Mouse (Mus musculus): ENCODE measurements around the gene Kl. TPM values are rescaled to one million over a fixed set of nuclear protein-coding genes. Genes with fewer than 3 reads are reported as not detected.

Gene Kl
- polyA plus RNA-seq, 1 experiment from 2014 or later, result 0.20 TPM

DNA sequence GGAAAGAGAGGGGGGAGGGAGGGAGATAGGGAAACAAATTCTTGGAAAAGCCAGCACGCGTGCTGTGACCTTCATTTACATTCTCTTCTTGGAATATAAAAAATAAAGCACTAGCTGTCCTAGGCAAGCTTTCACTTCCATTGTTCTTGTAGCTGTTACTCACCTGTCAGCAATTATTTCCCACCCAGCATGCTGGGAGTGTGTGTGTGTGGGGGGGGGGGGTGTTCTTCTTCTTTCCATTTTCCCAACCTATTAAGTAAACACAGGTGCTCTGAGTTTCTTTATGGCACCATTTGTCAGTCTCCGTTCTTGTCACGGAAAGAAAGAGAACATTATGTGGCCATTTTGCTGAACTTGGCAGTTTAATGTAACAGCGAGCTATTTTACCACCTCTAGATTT, 66.6 kb downstream of the Kl start:
- H3K27me3 ChIP-seq, result no peaks in the 10 kb centered on the region
- 42% methylated on average over 5 of the region's 5 CpGs for WGBS
- H3K9ac ChIP-seq, result no peak overlapping the region
- no peak overlapping the region for H3K27ac ChIP-seq
- peaks cover 21% of the 10 kb centered on the region; the same call in 1 of the 2 replicates for H3K4me1 ChIP-seq
- 0 out of 2 replicates have a peak, but pooled peaks cover 3% of the 10 kb centered on the region for H3K9me3 ChIP-seq
- H3K4me2 ChIP-seq, result no peak overlapping the region
- ATAC-seq (ENCODE audit: borderline replicate concordance, extremely low read depth, low FRiP score, low TSS enrichment), result no peak
- no peak overlapping the region for H3K4me3 ChIP-seq
- H3K36me3 ChIP-seq, result no peaks in the 10 kb centered on the region

DNA sequence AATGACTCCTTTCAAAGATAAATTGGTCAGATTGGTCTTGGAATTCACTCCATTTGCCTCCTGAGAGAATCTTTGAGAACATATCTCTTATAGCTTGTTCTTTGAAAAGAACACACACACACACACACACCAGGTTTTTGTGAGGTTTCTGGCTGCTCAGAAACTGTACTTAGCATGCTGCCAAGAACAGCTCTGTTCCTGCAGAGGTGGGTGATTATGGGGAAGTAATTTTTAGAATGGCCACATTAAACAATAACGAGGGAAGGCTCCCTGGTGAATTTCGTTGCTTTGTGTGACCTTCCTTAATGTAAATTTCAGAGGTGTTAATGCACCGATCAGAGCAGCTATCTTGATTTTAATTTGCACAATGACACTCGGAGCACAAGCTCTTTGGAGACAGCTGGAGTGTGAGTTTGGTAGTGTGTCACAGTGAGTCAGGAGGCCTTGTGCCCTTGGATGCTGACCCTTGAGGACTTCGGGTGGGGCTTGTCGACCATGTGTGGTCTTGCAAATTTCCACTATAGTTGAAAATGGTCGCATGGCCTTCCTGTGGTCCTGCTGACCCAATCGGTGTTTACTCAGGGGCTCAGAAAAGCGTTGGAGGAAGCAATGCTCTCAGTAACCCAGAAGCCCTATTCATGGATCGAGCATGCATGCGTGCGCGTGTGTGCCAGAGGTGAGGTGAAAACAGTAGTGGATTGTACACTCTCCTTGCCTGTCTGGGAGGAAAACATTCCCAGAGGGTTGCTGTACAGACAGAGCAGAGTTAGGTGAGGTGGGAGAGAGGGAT, 67.8 kb downstream of the Kl start:
- Histone ChIP-seq H3K27me3 (no peaks in the 10 kb centered on the region), H3K36me3 (no peaks in the 10 kb centered on the region), H3K4me3 (no peak overlapping the region), H3K9me3 (no peaks in the 10 kb centered on the region), H3K27ac (0 out of 2 replicates have a peak overlapping the region, but pooled peaks have one; percentile 6), H3K4me2 (peak overlapping the region; percentile 13; the same call in 1 of the 2 replicates), H3K4me1 (peaks cover 21% of the 10 kb centered on the region; the same call in 1 of the 2 replicates), H3K9ac (no peak overlapping the region)
- ATAC-seq (ENCODE audit: borderline replicate concordance, extremely low read depth, low FRiP score, low TSS enrichment), result no peak
- 55% methylated on average over 13 of the region's 13 CpGs for WGBS

DNA sequence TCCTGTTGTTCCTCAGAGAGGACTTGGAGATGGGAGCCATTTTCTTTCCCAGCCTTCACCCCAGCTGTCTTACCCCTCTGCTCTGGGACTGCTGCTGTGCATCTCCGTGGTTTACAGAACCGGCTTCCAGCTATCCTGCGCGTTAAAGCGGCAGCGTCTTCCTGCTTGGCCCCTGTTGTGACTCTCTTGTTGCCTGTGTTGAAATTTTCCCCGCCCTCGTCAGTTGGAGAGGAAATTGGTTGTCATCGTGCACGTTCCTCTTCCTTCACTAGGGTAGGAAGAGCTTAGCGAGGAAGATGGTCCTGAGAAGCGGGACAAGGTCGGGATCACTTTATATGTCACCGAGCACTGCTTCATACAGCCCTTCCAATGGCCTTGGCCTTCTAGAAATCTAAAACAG, 68.4 kb downstream of the Kl start:
- no peaks in the 10 kb centered on the region for H3K27me3 ChIP-seq
- peak overlapping the region; percentile 13; the same call in 1 of the 2 replicates for H3K4me2 ChIP-seq
- H3K9ac ChIP-seq, result no peak overlapping the region
- WGBS, result 70% methylated on average over 14 of the region's 14 CpGs
- H3K9me3 ChIP-seq, result no peaks in the 10 kb centered on the region
- peaks cover 21% of the 10 kb centered on the region; the same call in 1 of the 2 replicates for H3K4me1 ChIP-seq
- no peaks in the 10 kb centered on the region for H3K36me3 ChIP-seq
- no peak overlapping the region for H3K4me3 ChIP-seq
- ATAC-seq (ENCODE audit: borderline replicate concordance, extremely low read depth, low FRiP score, low TSS enrichment), result no peak
- H3K27ac ChIP-seq, result 0 out of 2 replicates have a peak overlapping the region, but pooled peaks have one; percentile 6

DNA sequence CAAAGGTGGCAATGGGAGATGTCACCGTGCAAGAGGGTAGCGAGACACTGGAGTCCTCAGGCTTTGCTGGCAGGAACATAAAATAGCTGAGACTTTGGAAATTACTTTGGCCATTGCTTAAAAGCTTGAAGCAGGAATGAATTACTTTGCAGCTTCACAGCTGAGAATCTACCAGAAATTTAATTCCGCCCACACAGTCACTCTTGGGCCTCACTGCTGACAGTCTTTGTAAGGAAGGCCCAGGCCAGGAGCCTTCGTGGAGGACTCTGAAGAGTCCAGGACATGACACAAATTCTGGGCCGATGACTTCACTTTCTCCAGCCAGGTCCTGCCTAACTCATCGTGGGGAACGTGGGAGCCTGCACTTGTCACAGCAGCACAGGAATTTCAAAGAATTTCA, 69.6 kb downstream of the Kl start:
- no peak for ATAC-seq (ENCODE audit: borderline replicate concordance, extremely low read depth, low FRiP score, low TSS enrichment)
- Histone ChIP-seq H3K4me1 (peaks cover 22% of the 10 kb centered on the region; the same call in 1 of the 2 replicates), H3K27me3 (no peaks in the 10 kb centered on the region), H3K27ac (no peak overlapping the region), H3K9ac (no peak overlapping the region), H3K9me3 (no peaks in the 10 kb centered on the region), H3K4me2 (no peak overlapping the region), H3K4me3 (no peak overlapping the region), H3K36me3 (no peaks in the 10 kb centered on the region)
- WGBS, result 71% methylated on average over 7 of the region's 7 CpGs

DNA sequence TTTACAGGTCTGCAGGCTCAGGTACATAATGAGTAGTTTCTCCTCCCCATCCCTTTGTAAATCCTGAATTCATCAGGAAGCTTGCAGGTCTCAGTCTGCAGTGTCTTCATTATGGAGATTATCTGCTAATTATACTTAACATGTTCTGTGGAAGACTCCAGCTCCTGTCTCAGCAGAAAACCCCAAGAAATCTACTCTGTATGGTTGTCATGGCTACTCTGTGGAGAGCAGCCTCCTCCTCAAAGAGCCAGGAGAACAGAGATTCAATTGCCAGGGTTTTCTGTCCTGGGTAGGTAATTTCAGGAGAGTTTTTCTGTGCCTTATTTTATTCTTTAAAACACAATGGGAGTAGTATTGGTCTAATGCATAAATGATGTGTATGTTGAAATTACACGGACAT, 70.5 kb downstream of the Kl start:
- Histone ChIP-seq H3K9me3 (no peaks in the 10 kb centered on the region), H3K4me2 (peak overlapping the region; percentile 33; the same call in 1 of the 2 replicates), H3K27me3 (no peaks in the 10 kb centered on the region), H3K4me1 (peaks cover 27% of the 10 kb centered on the region), H3K36me3 (no peaks in the 10 kb centered on the region), H3K9ac (no peak overlapping the region), H3K4me3 (no peak overlapping the region), H3K27ac (no peak overlapping the region)
- 28% methylated on average over 1 of the region's 1 CpGs for WGBS
- ATAC-seq (ENCODE audit: borderline replicate concordance, extremely low read depth, low FRiP score, low TSS enrichment), result no peak

DNA sequence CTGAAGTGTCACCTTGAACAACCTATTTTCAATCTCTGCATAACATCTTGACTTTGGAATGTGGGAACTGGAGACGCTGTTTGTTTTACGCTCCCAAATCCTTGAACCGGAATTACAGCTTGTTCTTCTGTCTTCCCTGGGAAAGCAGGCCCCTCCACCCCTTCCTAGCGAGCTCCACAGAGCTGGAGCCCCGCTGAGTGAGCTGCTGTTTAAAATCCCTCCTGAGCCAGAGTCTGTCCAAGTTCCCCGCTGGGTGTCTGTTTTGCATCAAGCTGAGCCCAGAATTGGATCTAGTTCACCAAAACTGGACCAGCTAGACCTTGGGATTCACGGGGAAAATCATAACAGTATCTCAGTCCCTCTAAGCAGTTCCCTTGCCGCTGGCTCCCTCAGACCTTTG, 71.1 kb downstream of the Kl start:
- Histone ChIP-seq H3K27ac (peak overlapping the region; percentile 75), H3K36me3 (no peaks in the 10 kb centered on the region), H3K4me1 (peaks cover 29% of the 10 kb centered on the region), H3K9me3 (no peaks in the 10 kb centered on the region), H3K4me2 (peak overlapping the region; percentile 33), H3K9ac (no peak overlapping the region), H3K27me3 (no peaks in the 10 kb centered on the region), H3K4me3 (no peak overlapping the region)
- WGBS, result 13% methylated on average over 8 of the region's 8 CpGs
- peak; percentile 50; the same call in 1 of the 2 replicates for ATAC-seq (ENCODE audit: borderline replicate concordance, extremely low read depth, low FRiP score, low TSS enrichment)

DNA sequence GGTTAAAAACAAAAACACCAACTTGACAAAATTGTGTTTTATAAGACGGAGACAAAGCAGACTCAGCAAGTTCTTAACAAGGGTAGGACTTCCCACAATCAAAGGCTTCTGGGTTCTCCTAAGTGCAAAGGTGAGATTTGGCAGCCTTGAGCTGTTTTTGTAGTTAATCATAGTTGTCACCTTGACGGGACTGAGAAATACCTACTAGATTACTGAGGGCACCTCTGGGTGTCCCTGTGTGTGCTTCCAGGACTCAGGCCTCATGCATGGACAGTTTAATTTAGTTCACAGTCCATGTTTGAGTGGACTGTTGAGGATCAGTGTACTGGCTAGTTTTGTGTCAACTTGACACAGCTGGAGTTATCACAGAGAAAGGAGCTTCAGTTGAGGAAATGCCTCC, 72.1 kb downstream of the Kl start:
- peaks cover 30% of the 10 kb centered on the region for H3K4me1 ChIP-seq
- no peaks in the 10 kb centered on the region for H3K36me3 ChIP-seq
- H3K27ac ChIP-seq, result no peak overlapping the region
- no peak overlapping the region for H3K4me2 ChIP-seq
- no peaks in the 10 kb centered on the region for H3K9me3 ChIP-seq
- H3K4me3 ChIP-seq, result no peak overlapping the region
- ATAC-seq (ENCODE audit: borderline replicate concordance, extremely low read depth, low FRiP score, low TSS enrichment), result no peak
- WGBS, result 65% methylated on average over 2 of the region's 2 CpGs
- no peaks in the 10 kb centered on the region for H3K27me3 ChIP-seq
- H3K9ac ChIP-seq, result no peak overlapping the region

DNA sequence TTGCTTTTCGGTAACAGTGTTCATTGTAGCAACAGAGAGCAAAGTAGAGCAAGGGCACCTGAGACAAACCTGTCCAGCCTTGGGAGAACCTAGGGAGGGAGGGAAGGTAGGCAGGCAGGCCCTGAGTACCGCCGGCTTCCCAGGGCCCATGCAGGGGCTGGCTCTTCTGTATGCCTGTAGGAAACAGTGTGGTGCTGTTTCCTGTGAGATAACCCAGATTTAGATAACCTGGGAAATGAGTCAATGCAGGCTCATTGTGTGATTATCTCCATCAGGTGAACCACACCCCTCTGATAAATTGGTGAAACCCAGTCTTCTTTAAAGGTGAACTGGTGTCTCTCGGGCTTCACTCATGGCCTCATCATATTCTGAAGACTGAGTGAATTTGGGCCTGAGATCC, 73.7 kb downstream of the Kl start:
- no peak for ATAC-seq (ENCODE audit: borderline replicate concordance, extremely low read depth, low FRiP score, low TSS enrichment)
- 74% methylated on average over 4 of the region's 4 CpGs for WGBS
- no peaks in the 10 kb centered on the region for H3K27me3 ChIP-seq

DNA sequence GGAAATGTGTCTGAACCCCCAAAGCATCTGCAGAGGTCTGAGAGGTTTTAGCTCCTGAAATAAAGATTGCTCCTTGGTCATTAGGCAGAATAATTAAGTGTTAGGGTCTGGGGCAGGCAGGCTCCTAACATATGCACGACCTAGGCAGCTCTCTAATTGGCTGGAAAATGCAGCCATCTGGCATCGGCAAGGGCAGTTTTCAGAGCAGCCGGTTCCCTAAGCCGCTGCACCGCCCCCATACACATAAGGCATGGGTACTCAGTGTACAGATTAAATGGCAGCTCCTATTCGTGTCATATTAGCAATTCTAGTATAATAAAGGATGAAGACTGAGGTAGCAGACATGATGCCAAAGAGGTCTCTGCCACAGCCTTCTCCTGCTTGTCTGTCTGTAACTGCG, 74.8 kb downstream of the Kl start:
- Histone ChIP-seq H3K4me1 (peaks cover 20% of the 10 kb centered on the region), H3K4me2 (no peak overlapping the region), H3K27me3 (no peaks in the 10 kb centered on the region), H3K9me3 (no peaks in the 10 kb centered on the region), H3K27ac (no peak overlapping the region), H3K4me3 (no peak overlapping the region), H3K9ac (no peak overlapping the region), H3K36me3 (no peaks in the 10 kb centered on the region)
- 48% methylated on average over 7 of the region's 7 CpGs for WGBS
- ATAC-seq (ENCODE audit: borderline replicate concordance, extremely low read depth, low FRiP score, low TSS enrichment), result no peak

More for the DNA sequence above, 73.7 kb downstream of the Kl start:
- H3K27ac ChIP-seq, result no peak overlapping the region
- no peak overlapping the region for H3K4me3 ChIP-seq
- H3K4me1 ChIP-seq, result peaks cover 20% of the 10 kb centered on the region
- no peaks in the 10 kb centered on the region for H3K9me3 ChIP-seq
- H3K4me2 ChIP-seq, result no peak overlapping the region
- H3K9ac ChIP-seq, result no peak overlapping the region
- no peaks in the 10 kb centered on the region for H3K36me3 ChIP-seq

DNA sequence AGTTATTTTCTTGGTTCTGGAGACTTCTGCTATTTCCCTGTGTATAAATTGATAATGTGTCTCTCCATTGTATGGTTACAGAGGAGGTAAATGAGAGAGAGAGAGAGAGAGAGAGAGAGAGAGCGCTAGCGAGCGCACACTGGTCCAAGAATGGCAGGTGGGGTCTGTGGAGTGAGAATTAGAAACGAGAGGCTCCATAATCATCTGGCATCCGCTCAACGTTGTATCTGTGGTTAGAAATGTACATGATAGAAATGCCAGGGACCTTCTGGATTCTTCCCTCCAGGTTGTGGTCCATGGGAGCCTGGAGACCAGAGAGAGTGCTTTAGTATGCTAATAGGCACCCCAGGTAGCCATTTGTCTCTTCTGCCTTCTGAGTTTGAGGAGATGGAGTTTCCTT, 76.5 kb downstream of the Kl start:
- peaks cover 13% of the 10 kb centered on the region for H3K4me1 ChIP-seq
- H3K4me2 ChIP-seq, result no peak overlapping the region
- ATAC-seq (ENCODE audit: borderline replicate concordance, extremely low read depth, low FRiP score, low TSS enrichment), result no peak
- no peak overlapping the region for H3K4me3 ChIP-seq
- no peaks in the 10 kb centered on the region for H3K36me3 ChIP-seq
- H3K27me3 ChIP-seq, result no peaks in the 10 kb centered on the region
- no peak overlapping the region for H3K27ac ChIP-seq
- H3K9me3 ChIP-seq, result no peaks in the 10 kb centered on the region
- 63% methylated on average over 6 of the region's 6 CpGs for WGBS
- H3K9ac ChIP-seq, result no peak overlapping the region

DNA sequence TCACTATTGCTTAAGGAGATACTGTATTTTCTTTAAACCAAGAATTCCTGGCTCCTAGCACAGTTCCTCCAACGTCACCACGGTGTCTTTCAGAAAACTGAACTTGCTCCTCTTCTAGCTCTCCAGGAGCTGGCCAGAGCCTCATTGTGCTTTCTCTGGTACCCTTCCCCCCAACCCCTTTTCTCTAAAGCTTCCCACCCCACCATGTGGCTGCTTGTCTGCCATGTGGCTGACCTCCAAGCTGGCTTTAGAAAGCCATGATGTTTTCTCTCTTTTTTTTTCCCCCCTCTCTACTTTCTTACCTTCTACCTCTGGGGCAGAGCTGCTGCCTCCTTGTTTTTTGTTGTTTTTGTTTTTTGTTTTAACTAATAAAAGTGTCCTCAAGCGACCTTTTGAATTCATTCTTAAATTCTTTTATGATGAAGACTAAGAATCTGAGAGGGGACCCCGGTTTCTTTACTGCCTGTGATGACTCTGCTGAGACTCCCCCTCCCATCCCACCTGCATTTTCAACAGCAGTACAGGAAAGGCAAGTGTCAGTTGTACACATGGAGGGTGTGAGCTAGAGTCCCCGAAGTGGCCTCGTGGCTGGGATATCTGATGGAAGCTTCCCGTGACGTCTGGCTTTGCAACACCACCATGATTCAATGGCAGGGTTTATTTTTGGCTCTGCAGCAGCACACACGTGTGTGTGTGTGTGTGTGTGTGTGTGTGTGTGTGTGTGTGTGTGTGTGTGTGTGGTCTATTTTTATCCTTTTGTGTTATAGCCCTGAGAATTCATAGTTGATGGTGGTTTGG, 82.5 kb downstream of the Kl start:
- Histone ChIP-seq H3K4me1 (no peaks in the 10 kb centered on the region), H3K4me3 (no peak overlapping the region), H3K9ac (no peak overlapping the region), H3K27ac (no peak overlapping the region), H3K27me3 (no peaks in the 10 kb centered on the region), H3K36me3 (peaks cover 17% of the 10 kb centered on the region), H3K9me3 (no peaks in the 10 kb centered on the region), H3K4me2 (no peak overlapping the region)
- 55% methylated on average over 9 of the region's 9 CpGs for WGBS
- no peak for ATAC-seq (ENCODE audit: borderline replicate concordance, extremely low read depth, low FRiP score, low TSS enrichment)

DNA sequence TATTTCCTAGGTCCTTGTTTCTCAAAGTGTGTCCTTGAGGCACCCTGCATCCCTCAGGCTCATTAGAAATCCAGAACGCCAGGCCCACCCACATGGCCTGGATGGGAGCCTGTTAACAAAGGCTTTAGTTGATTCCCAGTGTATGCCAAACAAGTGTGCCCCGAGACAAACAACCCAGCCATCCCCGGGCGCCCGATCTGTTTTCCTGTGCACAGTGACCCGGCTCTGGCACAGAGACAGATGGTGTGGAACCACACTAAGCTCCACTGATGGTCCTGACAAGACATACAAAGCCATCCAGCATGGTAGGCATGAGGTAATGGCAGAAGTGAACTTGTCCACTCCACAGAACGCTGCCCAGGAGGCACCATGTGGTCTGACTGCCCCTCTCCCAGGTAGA, 85.5 kb downstream of the Kl start:
- Histone ChIP-seq H3K4me3 (no peak overlapping the region), H3K4me2 (no peak overlapping the region), H3K4me1 (no peaks in the 10 kb centered on the region), H3K9me3 (no peaks in the 10 kb centered on the region), H3K27me3 (no peaks in the 10 kb centered on the region), H3K9ac (no peak overlapping the region), H3K36me3 (peaks cover 43% of the 10 kb centered on the region), H3K27ac (no peak overlapping the region)
- 83% methylated on average over 7 of the region's 7 CpGs for WGBS
- ATAC-seq (ENCODE audit: borderline replicate concordance, extremely low read depth, low FRiP score, low TSS enrichment), result no peak

All from lung, embryonic 15.5 days (tissue).